Mouse (Mus musculus): ENCODE measurements around the gene Gm3625. TPM values are rescaled to one million over a fixed set of nuclear protein-coding genes. Genes with fewer than 3 reads are reported as not detected.
A peak's percentile ranks its signal among the peaks of the same experiment; 100 is the strongest.

Gene Gm3625
- not detected in 2 replicates for total RNA-seq (2012; rRNA removed)
- polyA plus RNA-seq (2012; ENCODE audit: insufficient read depth in 1 of 2, insufficient read length in 2 of 2, low read depth in 1 of 2, low replicate concordance in 2 of 2, missing spikeins in 1 of 2), result not detected

- peak within 1 kb of the TSS; percentile 90 for H3K9ac ChIP-seq (ENCODE audit: control insufficient read depth, low read depth, low read length, poor library complexity, severe bottlenecking)
- peaks cover 0 to 22% of the 10 kb centered on the region in 2 experiments; a peak in 2 of 4 replicates for H3K36me3 ChIP-seq (ENCODE audit: control insufficient read depth in 1 of 2, insufficient read depth in 2 of 2, low read length in 2 of 2)
- TF ChIP-seq USF1 (IDR thresholded peaks at IDR 0.05; ENCODE audit: low read depth, low read length) (no peak), NELFE (IDR thresholded peaks at IDR 0.05; ENCODE audit: low read depth, low read length) (peak; percentile 54; the same call in 1 of the 2 replicates), E2F4 (IDR thresholded peaks at IDR 0.05; ENCODE audit: borderline replicate concordance, low read depth, low read length) (no peak), SIN3A (IDR thresholded peaks at IDR 0.05; ENCODE audit: low read length) (peak; percentile 21; the same call in 1 of the 2 replicates), HCFC1 (IDR thresholded peaks at IDR 0.05; ENCODE audit: low read depth, low read length) (peak; percentile 56; the same call in 1 of the 2 replicates), USF2 (IDR thresholded peaks at IDR 0.05; ENCODE audit: borderline replicate concordance in 1 of 2, insufficient read depth in 1 of 2, low read depth in 1 of 2, low read length in 2 of 2) (no peak), POLR2A (IDR thresholded peaks at IDR 0.05; ENCODE audit: control insufficient read depth in 1 of 2, insufficient read depth in 1 of 2, low read depth in 1 of 2, low read length in 2 of 2, poor library complexity in 1 of 2) (peak; percentile 56 to 60), MXI1 (IDR thresholded peaks at IDR 0.05; ENCODE audit: low read depth, low read length) (peak; percentile 70)
- H3K4me3 ChIP-seq (ENCODE audit: control insufficient read depth in 1 of 2, insufficient read depth in 1 of 2, low read depth in 2 of 2, low read length in 2 of 2), result peak within 1 kb of the TSS; percentile 88 to 96
- peak; percentile 82 for DNase-seq (ENCODE audit: low read depth, low spot score)
- H3K4me1 ChIP-seq (ENCODE audit: control insufficient read depth in 1 of 2, insufficient read depth in 2 of 2, low read length in 2 of 2), result peaks cover 3 to 6% of the 10 kb centered on the region in 2 experiments
- no peaks in the 10 kb centered on the region for H3K9me3 ChIP-seq (replicated peaks; ENCODE audit: insufficient read depth, low read length)
- H3K27ac ChIP-seq (ENCODE audit: control insufficient read depth, low read depth, low read length), result peak within 1 kb of the TSS; percentile 81
- peaks cover 32% of the 10 kb centered on the region for H3K79me2 ChIP-seq (ENCODE audit: control insufficient read depth, insufficient read depth, low read length, poor library complexity)
- H3K27me3 ChIP-seq (ENCODE audit: control insufficient read depth in 1 of 2, insufficient read depth in 2 of 2, low read length in 2 of 2), result no peaks in the 10 kb centered on the region
Measured at GRCm38 (mm10) chr12:4592541-4593165, at the start of gene Gm3625, which contains the start of gene Itsn2. TSS of gene Gm3625 (minus strand) at chr12:4592927. TSS of gene Itsn2 (plus strand) at chr12:4592638.

GRCm38 (mm10) chr12:4640737-4641136 lies 48.0 kb upstream of the Gm3625 start:
- Histone ChIP-seq H3K9me3 (replicated peaks; ENCODE audit: insufficient read depth, low read length) (no peaks in the 10 kb centered on the region), H3K4me1 (ENCODE audit: control insufficient read depth in 1 of 2, insufficient read depth in 2 of 2, low read length in 2 of 2) (peaks cover 7 to 15% of the 10 kb centered on the region in 2 experiments), H3K36me3 (ENCODE audit: control insufficient read depth in 1 of 2, insufficient read depth in 2 of 2, low read length in 2 of 2) (peaks cover 17 to 32% of the 10 kb centered on the region in 2 experiments), H3K79me2 (ENCODE audit: control insufficient read depth, insufficient read depth, low read length, poor library complexity) (no peaks in the 10 kb centered on the region), H3K9ac (ENCODE audit: control insufficient read depth, low read depth, low read length, poor library complexity, severe bottlenecking) (no peak overlapping the region), H3K4me3 (ENCODE audit: control insufficient read depth in 1 of 2, insufficient read depth in 1 of 2, low read depth in 2 of 2, low read length in 2 of 2) (no peak overlapping the region), H3K27ac (ENCODE audit: control insufficient read depth, low read depth, low read length) (peak overlapping the region; percentile 67), H3K27me3 (ENCODE audit: control insufficient read depth in 1 of 2, insufficient read depth in 2 of 2, low read length in 2 of 2) (no peaks in the 10 kb centered on the region)
- no peak for TF ChIP-seq SMC3 (IDR thresholded peaks at IDR 0.05; ENCODE audit: low read depth, low read length)
- no peak for TF ChIP-seq MAFK (IDR thresholded peaks at IDR 0.05; ENCODE audit: borderline replicate concordance, low read depth, low read length)
- TF ChIP-seq TCF12 (IDR thresholded peaks at IDR 0.05; ENCODE audit: low read depth, low read length), result 0 out of 2 replicates have a peak, but pooled peaks have one; percentile 26
- TF ChIP-seq E2F4 (IDR thresholded peaks at IDR 0.05; ENCODE audit: borderline replicate concordance, low read depth, low read length), result no peak
- peak; percentile 38; the same call in 1 of the 2 replicates for TF ChIP-seq MYB (IDR thresholded peaks at IDR 0.05; ENCODE audit: low read depth, low read length)
- TF ChIP-seq USF2 (IDR thresholded peaks at IDR 0.05; ENCODE audit: borderline replicate concordance in 1 of 2, insufficient read depth in 1 of 2, low read depth in 1 of 2, low read length in 2 of 2), result no peak
- no peak for TF ChIP-seq CHD2 (IDR thresholded peaks at IDR 0.05; ENCODE audit: low read length)
- no peak for TF ChIP-seq NELFE (IDR thresholded peaks at IDR 0.05; ENCODE audit: low read depth, low read length)
- TF ChIP-seq MAX (IDR thresholded peaks at IDR 0.05; ENCODE audit: low read length), result no peak
- peak; percentile 73; the same call in 1 of the 2 replicates for TF ChIP-seq RCOR1 (IDR thresholded peaks at IDR 0.05; ENCODE audit: low read depth, low read length)
- no peak for TF ChIP-seq CHD1 (IDR thresholded peaks at IDR 0.05; ENCODE audit: low read depth, low read length)
- no peak for TF ChIP-seq NRF1 (IDR thresholded peaks at IDR 0.05; ENCODE audit: insufficient read depth, low read depth, low read length, poor library complexity, severe bottlenecking)
- peak; percentile 34; the same call in 1 of the 2 replicates for TF ChIP-seq SIN3A (IDR thresholded peaks at IDR 0.05; ENCODE audit: low read length)
- no peak for TF ChIP-seq UBTF (IDR thresholded peaks at IDR 0.05; ENCODE audit: borderline replicate concordance, insufficient read depth, low read depth, low read length)
- TF ChIP-seq ELF1 (IDR thresholded peaks at IDR 0.05; ENCODE audit: low read depth, low read length), result no peak
- TF ChIP-seq GATA1 (IDR thresholded peaks at IDR 0.05; ENCODE audit: low read depth, low read length), result peak; percentile 87
- 0 out of 2 replicates have a peak, but pooled peaks have one; percentile 32 for TF ChIP-seq JUND (IDR thresholded peaks at IDR 0.05; ENCODE audit: low read depth, low read length)
- TF ChIP-seq MAZ (IDR thresholded peaks at IDR 0.05; ENCODE audit: low read depth, low read length), result no peak
- peak; percentile 74 to 89 for TF ChIP-seq EP300 (IDR thresholded peaks at IDR 0.05; ENCODE audit: low read depth in 1 of 2, low read length in 2 of 2)
- no peak for TF ChIP-seq CTCF (IDR thresholded peaks at IDR 0.05 in 2 of 3, conservative IDR thresholded peaks at IDR 0.05 in 1 of 3; ENCODE audit: control insufficient read depth in 1 of 3, insufficient read depth in 1 of 3, low read depth in 2 of 3, low read length in 3 of 3, poor library complexity in 1 of 3, severe bottlenecking in 1 of 3)
- TF ChIP-seq ETS1 (IDR thresholded peaks at IDR 0.05; ENCODE audit: low read depth, low read length), result peak; percentile 54; the same call in 1 of the 2 replicates
- TF ChIP-seq POLR2AphosphoS5 (IDR thresholded peaks at IDR 0.05; ENCODE audit: borderline replicate concordance, low read depth, low read length), result no peak
- peak; percentile 51 for TF ChIP-seq ZNF384 (IDR thresholded peaks at IDR 0.05; ENCODE audit: low read depth, low read length)
- TF ChIP-seq RAD21 (IDR thresholded peaks at IDR 0.05; ENCODE audit: low read depth, low read length), result no peak
- DNase-seq (ENCODE audit: low read depth, low spot score), result peak; percentile 81

Measured in MEL (cell line).